Mouse (Mus musculus) bone marrow, adult 2 months (tissue): ENCODE results near the gene Ankra2.

Experiments
- CTCF ChIP-seq: fragments of 200-500 bp; IDR thresholded peaks from 2 replicates; pipeline ENCODE4 v1.5.1; 2011; ENCODE audit warnings: low read length, control low read depth; ENCODE audit not compliant: control insufficient read depth, insufficient read depth
- POLR2A ChIP-seq: fragments of 200-500 bp; IDR thresholded peaks from 2 replicates; pipeline ENCODE4 v1.6.1; 2011; ENCODE audit warnings: low read depth, mild to moderate bottlenecking, control low read depth, low read length, borderline replicate concordance; ENCODE audit not compliant: control insufficient read depth

DNA sequence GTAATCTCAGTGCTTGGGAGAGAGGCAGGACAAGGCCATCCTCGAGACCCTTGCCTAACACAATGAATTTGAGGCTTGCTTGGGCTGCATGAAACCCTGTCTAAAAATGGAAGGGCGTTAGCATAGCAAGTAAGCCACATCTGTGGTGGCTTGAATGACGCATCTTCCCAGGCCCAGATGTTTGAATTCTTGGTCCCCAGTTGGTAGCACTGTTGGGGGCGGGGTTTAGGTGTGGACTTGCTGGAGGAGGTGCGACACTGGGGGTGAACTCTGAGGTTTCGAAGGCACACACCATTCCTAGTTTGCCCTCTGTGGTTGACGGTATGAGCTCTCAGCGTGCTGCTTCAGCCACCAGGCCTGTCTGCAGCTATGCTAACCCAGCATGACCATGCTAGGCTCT lies 28.8 kb downstream of the Ankra2 start:
- no peak for TF ChIP-seq POLR2A
- TF ChIP-seq CTCF = no peak
